Mouse (Mus musculus): ENCODE data around the gene Nans.
A peak's percentile ranks its signal among the peaks of the same experiment; 100 is the strongest.

Gene Nans

GRCm38 (mm10) chr4:46532926-46533325 is 43.9 kb downstream of the Nans start:
- no peak for ATAC-seq (ENCODE audit: low TSS enrichment)

DNA sequence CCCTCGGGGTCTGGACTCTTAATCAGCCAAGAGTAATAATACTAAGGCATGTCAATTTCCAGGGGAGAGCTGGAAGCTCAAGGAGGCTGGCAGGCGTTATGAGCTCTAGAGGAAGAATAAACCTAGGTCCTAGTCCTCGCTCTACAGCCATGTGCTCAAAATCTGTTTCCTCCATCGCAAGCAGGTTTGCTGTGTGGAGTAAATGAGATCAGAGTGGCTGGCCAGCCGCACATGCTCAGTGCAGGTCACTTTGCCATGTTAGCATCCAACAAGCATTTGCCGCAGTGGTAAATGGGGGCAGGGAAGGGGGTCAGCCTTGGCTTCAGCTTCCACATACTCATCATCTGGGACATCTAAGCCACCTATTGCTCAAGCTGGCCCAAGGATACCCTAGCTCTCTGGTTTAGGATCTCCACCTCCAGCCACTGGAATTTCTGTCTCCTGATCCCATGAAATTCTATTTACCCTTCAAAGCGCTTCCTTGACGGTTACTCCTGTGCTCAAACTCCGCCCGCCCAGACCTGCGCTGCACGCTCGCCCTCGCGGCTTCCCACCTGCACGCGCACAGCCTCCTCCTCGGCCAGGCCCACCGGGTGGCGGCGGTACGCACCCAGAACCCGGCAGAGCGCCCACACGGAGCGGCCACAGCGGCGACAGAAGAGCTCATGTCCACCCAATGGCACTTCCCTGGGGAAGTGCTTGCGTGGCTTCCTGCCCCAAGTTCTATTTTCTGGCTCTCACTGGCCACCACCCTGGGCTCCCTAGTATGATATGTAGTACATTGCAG is 45.1 kb downstream of the Nans start:
- ATAC-seq (ENCODE audit: low TSS enrichment), result no peak

DNA sequence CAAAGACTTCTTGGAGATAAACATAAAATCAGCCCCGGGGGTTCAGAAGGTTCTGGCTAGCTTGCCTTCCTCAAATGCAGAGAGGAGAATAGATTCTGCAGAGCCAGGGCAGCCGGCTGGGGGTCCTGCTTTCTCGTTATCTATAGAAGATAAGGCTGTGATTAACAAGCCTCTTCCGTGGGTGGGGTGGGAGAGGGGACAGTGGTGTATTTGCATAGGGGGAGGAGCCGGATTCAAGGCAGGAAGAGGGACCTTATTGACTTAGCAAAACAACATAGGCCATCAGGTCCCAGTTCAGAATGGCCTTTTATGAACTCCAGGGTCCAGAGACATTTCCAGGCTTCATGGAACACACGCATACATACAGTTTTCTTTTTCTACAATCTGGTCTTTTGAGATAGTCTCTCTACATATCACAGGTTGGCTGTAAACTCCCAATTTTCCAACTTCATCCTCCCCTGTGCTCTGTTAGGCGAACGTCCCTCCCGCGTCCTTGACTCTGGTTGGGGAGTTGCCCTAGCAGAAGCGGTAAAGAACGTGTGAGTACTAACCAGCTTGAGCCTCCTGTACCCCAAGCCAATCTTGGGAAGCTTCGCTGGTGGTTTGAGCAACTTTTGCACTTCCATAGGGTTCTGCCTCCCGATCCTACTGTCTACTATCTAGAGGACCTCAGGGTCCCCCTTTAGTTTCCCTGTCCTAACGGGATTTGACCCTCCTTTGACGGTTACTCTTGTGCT is 46.2 kb downstream of the Nans start:
- no peak for ATAC-seq (ENCODE audit: low TSS enrichment)

DNA sequence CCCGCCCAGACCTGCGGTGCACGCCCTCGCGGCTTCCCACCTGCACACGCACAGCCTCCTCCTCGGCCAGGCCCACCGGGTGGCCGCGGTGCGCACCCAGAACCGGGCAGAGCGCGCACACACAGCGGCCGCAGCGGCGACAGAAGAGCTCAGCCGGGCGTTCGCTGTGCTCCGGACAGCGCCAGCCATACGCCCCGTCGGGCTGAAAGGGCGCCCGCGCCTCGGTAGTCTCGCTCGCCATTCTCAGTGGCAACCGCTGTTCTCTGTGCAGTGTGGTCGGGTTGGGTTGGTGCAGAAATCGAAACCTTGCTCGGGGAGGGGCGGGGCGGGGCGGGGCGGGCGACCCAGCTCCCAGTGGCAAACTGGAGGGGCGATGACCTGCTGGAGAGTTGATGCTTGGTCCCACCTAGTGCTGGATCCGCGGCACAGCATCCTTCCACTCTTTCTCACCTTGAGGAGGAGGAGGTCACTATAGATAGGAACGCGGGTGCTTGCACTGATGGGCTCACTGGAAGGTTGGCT is 46.9 kb downstream of the Nans start, which contains the start of gene Trim14:
Trim14 (minus strand) TSS at position 302 of the 522 bp plus-strand sequence.
- peak; percentile 42 for ATAC-seq (ENCODE audit: low TSS enrichment)

- ATAC-seq (ENCODE audit: low TSS enrichment), result no peak
Measured at GRCm38 (mm10) chr4:46539167-46539566, 50.1 kb downstream of the Nans start.

GRCm38 (mm10) chr4:46541707-46542106 is 52.7 kb downstream of the Nans start:
- ATAC-seq (ENCODE audit: low TSS enrichment), result no peak

DNA sequence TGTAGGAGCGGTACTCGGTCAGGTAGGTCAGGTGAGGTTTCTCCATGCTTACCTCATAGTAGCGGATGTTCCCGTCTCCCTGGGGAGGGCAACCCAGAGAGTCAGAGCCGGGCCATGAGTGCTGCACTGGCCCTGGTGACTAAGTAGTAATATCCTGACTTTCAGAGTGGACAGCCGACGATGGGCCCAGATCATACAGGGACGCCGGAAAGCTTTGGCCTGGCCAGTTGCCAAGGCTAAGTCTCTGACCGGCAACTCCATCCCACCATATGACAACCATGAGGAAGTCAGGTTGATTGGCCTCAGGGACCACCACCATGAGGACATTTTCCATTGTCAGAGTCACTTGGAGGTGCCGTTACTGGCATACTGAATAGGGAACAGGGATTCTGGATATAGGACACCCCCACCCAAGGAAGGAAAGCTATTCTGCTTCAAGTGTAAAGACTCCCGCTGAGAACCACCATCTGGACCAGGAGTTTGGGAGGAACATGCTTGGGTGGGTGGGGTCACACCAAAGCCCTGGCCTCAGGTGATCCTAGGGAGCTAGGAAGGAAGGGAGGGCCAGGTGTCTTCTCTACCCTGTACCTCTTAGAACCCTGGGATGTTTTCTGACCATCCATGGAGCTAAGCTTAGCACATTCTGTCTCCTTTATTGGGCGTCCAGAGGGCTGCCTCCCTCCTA is 54.5 kb downstream of the Nans start:
- no peak for ATAC-seq (ENCODE audit: low TSS enrichment)

- no peak for ATAC-seq (ENCODE audit: low TSS enrichment)
Measured at GRCm38 (mm10) chr4:46544313-46544712, 55.3 kb downstream of the Nans start.

DNA sequence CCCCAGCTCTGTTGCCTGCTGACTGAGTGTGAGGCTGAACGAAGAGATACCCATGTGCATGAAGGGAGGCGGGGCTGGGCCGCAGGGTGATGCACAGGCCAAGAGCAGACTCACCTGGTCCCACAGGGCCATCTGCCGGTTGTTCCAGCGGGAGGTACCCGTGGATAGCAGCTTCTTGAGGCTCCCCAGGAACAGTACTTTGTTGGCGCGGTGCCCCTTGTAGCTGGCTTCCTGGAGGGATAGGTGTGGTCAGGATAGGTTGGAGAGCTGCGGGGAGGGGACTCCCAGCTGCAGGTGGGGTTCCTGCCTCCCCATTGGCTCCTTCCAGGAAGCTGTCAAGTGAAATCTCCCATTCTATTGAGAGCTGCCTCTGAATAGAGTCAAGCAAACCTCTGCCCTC is 56.5 kb downstream of the Nans start:
- no peak for ATAC-seq (ENCODE audit: low TSS enrichment)

DNA sequence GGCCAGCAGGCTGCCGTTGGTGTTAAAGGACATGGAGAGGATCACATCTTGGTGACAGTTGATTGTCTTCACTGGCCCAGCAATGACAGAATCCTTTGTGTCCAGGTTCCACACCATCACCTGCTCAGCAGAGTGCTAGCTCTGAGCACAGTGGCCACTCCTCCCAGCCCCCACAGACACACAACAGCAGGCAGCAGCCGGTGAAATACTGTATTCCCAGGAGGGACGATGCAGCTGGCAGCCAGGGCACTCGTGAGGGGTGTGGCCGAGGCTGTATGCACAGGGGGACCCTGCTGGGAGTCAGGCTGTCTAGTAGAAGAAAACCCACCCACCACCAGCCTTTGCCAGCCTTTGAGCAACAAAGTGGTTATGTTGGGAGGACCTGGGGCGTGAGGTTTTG is 57.7 kb downstream of the Nans start:
- no peak for ATAC-seq (ENCODE audit: low TSS enrichment)

DNA sequence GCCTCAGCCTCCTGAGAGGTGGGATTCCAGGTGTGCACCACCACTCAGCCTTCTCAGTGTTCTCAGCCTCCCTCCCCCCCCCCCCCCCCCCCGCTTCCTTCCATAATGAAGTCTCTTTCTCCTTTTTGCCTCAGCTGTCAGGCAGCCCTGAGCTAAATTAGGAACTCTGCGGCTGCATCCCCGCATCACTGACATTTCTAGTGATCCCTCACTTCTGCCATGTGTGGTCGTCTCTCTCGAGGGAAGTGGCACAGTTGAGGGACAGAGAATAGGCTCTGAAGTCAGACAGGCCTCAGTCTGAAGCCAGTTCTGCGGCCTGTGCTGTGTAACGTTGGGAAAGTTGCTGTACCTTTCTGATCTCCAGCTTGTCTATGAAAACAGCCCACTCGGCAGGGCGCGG is 60.9 kb downstream of the Nans start:
- ATAC-seq (ENCODE audit: low TSS enrichment), result 0 out of 2 replicates have a peak, but pooled peaks have one; percentile 6

DNA sequence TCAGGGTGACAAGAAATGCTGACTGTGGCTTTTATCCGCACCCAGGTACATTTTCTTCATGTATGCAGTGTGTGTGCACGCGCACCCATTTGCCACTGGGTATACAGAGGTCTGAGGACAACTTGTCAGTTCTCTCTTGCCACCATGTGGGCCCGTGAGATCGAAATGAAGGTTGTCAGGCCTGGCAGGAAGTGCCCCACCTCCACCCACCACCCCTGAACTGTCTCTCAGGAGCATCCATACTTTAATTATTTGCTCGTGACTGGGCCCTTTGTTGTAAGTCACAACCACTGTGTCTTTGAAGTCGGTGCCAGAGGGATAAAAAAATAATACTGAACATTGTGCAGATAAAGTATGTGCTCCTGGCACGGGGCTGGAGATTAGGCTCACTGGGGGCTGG is 61.4 kb downstream of the Nans start:
- 0 out of 2 replicates have a peak, but pooled peaks have one; percentile 9 for ATAC-seq (ENCODE audit: low TSS enrichment)

All from frontal cortex, adult (tissue).